Mouse (Mus musculus) heart, embryonic 13.5 days (tissue): ENCODE data around the gene Mapre1. TPM values are rescaled to one million over a fixed set of nuclear protein-coding genes. Genes with fewer than 3 reads are reported as not detected.

Experiments
- polyA plus RNA-seq: library from polyadenylated mRNA; unstranded; fragments of >200 nt; fragmentation: Nextera tagmentation; extraction: Ambion mirVana; gene quantifications from 2 replicates; pipeline ENCODE4 v1.2.1, GENCODE M21; 2015

Mapre1 gene
- polyA plus RNA-seq, 1 experiment from 2014 or later = 232 TPM

Other genes starting within 250 kb of the Mapre1 start
- gene 4930404H24Rik, start 248.5 kb upstream of the Mapre1 start, polyA plus RNA-seq = not detected in 2 replicates
- gene Nol4l, start 211.3 kb upstream of the Mapre1 start, polyA plus RNA-seq = 10.5 and 11.0 TPM in 2 replicates
- 55.1 and 63.2 TPM in 2 replicates for gene Commd7, start 108.5 kb upstream of the Mapre1 start, polyA plus RNA-seq
- gene Dnmt3b, start 91.8 kb upstream of the Mapre1 start, polyA plus RNA-seq = 5.0 and 5.3 TPM in 2 replicates
- not detected in 2 replicates for gene Dnmt3c, start 44.6 kb upstream of the Mapre1 start, polyA plus RNA-seq
- gene Efcab8, start 38.7 kb downstream of the Mapre1 start, polyA plus RNA-seq = not detected in 2 replicates
- gene Sun5, start 129.8 kb downstream of the Mapre1 start, polyA plus RNA-seq = not detected in 2 replicates
- gene Bpifb2, start 133.8 kb downstream of the Mapre1 start, polyA plus RNA-seq = 0.11 TPM in 1 of 2 replicates, not detected in the other
- gene Bpifb6, start 159.1 kb downstream of the Mapre1 start, polyA plus RNA-seq = not detected in 2 replicates
- gene Bpifb3, start 177.0 kb downstream of the Mapre1 start, polyA plus RNA-seq = not detected in 2 replicates
- gene Bpifb4, start 196.9 kb downstream of the Mapre1 start, polyA plus RNA-seq = not detected in 2 replicates
- not detected in 2 replicates for gene Bpifa6, start 233.7 kb downstream of the Mapre1 start, polyA plus RNA-seq